Comparison of ENCODE assay signal across 28 mouse cellular contexts in genomic region chr6:113416416-113416815, GRCm38 (mm10). TPM values are rescaled to one million over a fixed set of nuclear protein-coding genes. Genes with fewer than 3 reads are reported as not detected.
DNase-seq lines count a peak whose midpoint lies in the region; ATAC-seq and TF ChIP-seq lines count a peak whose summit lies in the region.
"Had no signal": no experiment of that assay in that cellular context is flagged by ENCODE, and none has a peak within 500 bp of the region (broad histone marks: within the 10 kb centered on the region; RNA-seq: fewer than 3 reads in every experiment).

No protein-coding gene starts in this region.

- H3K4me1 ChIP-seq in embryonic facial prominence, embryonic 14.5 days (ENCODE audit: control insufficient read depth, insufficient read depth, low read length) = peaks cover 12% of the 10 kb centered on the region
- peaks cover 25% of the 10 kb centered on the region for H3K4me1 ChIP-seq in embryonic facial prominence, embryonic 10.5 days
- H3K4me1 ChIP-seq in lung, postnatal 0 days (ENCODE audit: insufficient read depth, low read depth, low read length) = peaks cover 8% of the 10 kb centered on the region

- no peak overlapping the region for H3K9ac ChIP-seq in embryonic facial prominence, embryonic 14.5 days (ENCODE audit: low read depth, low read length)
- H3K9ac ChIP-seq in lung, postnatal 0 days (replicated peaks; ENCODE audit: low read depth) = no peak overlapping the region
- H3K9ac ChIP-seq: embryonic facial prominence, embryonic 13.5 days; forebrain, embryonic 13.5 days; heart, embryonic 12.5 days; heart, embryonic 15.5 days; hindbrain, embryonic 14.5 days had no signal

- H3K27ac ChIP-seq in embryonic facial prominence, embryonic 14.5 days (replicated peaks; ENCODE audit: low read depth, low read length) = no peak overlapping the region
- no peak overlapping the region for H3K27ac ChIP-seq in embryonic facial prominence, embryonic 10.5 days (replicated peaks)
- no peak overlapping the region for H3K27ac ChIP-seq in lung, postnatal 0 days (ENCODE audit: low read length)
- H3K27ac ChIP-seq: embryonic facial prominence, embryonic 13.5 days; forebrain, embryonic 10.5 days; forebrain, embryonic 13.5 days; heart, embryonic 15.5 days; hindbrain, embryonic 14.5 days; hindbrain, postnatal 0 days had no signal

- no peak overlapping the region for H3K4me3 ChIP-seq in embryonic facial prominence, embryonic 14.5 days (ENCODE audit: low read depth, low read length)
- no peak overlapping the region for H3K4me3 ChIP-seq in embryonic facial prominence, embryonic 10.5 days
- H3K4me3 ChIP-seq in lung, postnatal 0 days (ENCODE audit: low read depth, low read length) = no peak overlapping the region
- H3K4me3 ChIP-seq: embryonic facial prominence, embryonic 13.5 days; forebrain, embryonic 10.5 days; forebrain, embryonic 13.5 days; heart, embryonic 12.5 days; heart, embryonic 15.5 days had no signal

- no peak for TF ChIP-seq EP300 in lung, postnatal 0 days (IDR thresholded peaks at IDR 0.05)

- DNase-seq in embryonic facial prominence, embryonic 14.5 days (ENCODE audit: low spot score) = peak; percentile 9
- DNase-seq in embryonic facial prominence, embryonic 10.5 days (ENCODE audit: low spot score) = no peak
- DNase-seq in lung, postnatal 36 days = peak; percentile 34
- DNase-seq in lung, postnatal 0 days (ENCODE audit: low spot score) = no peak
- DNase-seq in NIH3T3 (ENCODE audit: low read depth) = peak; percentile 44
- peak; percentile 64 for DNase-seq in large intestine, adult 2 months (ENCODE audit: low read depth, low spot score)
- no peak for DNase-seq in thymus, postnatal 0 days (ENCODE audit: low spot score)
- DNase-seq in heart, postnatal 4 days = no peak
- DNase-seq: adrenal gland, adult 8-10 months; adrenal gland, postnatal 25 days; cerebellum, adult 11 months; cerebellum, adult 2 months; gastrocnemius, postnatal 10 days; heart, adult 18-20 months; heart, postnatal 10 days; heart, postnatal 36 days had no signal

- WGBS in embryonic facial prominence, embryonic 14.5 days = 73% methylated on average over 5 of the region's 5 CpGs
- 88% methylated on average over 5 of the region's 5 CpGs for WGBS in embryonic facial prominence, embryonic 10.5 days
- WGBS in lung, postnatal 0 days = 54% methylated on average over 5 of the region's 5 CpGs
- 33% methylated on average over 5 of the region's 5 CpGs for WGBS in large intestine, adult 2 months

- H3K27me3 ChIP-seq in embryonic facial prominence, embryonic 14.5 days (replicated peaks; ENCODE audit: control insufficient read depth, insufficient read depth, low read length) = no peaks in the 10 kb centered on the region
- H3K27me3 ChIP-seq in embryonic facial prominence, embryonic 10.5 days (replicated peaks; ENCODE audit: low read depth, poor library complexity, severe bottlenecking) = no peaks in the 10 kb centered on the region
- H3K27me3 ChIP-seq in lung, postnatal 0 days (replicated peaks; ENCODE audit: insufficient read depth, low read length) = no peaks in the 10 kb centered on the region
- H3K27me3 ChIP-seq: embryonic facial prominence, embryonic 13.5 days; forebrain, embryonic 13.5 days; heart, embryonic 12.5 days; heart, embryonic 15.5 days had no signal

- TF ChIP-seq CTCF in lung, postnatal 0 days (IDR thresholded peaks at IDR 0.05) = no peak

- no peaks in the 10 kb centered on the region for H3K9me3 ChIP-seq in embryonic facial prominence, embryonic 14.5 days (ENCODE audit: control insufficient read depth, low read length)
- no peaks in the 10 kb centered on the region for H3K9me3 ChIP-seq in embryonic facial prominence, embryonic 10.5 days
- H3K9me3 ChIP-seq in lung, postnatal 0 days (ENCODE audit: low read length) = no peaks in the 10 kb centered on the region
- H3K9me3 ChIP-seq: embryonic facial prominence, embryonic 13.5 days; forebrain, embryonic 10.5 days; forebrain, embryonic 13.5 days; heart, embryonic 12.5 days; heart, embryonic 15.5 days had no signal

- no peak for ATAC-seq in embryonic facial prominence, embryonic 14.5 days (ENCODE audit: low read depth)
- ATAC-seq in lung, postnatal 0 days = no peak
- ATAC-seq: forebrain, embryonic 13.5 days; forebrain, embryonic 16.5 days; hindbrain, postnatal 0 days; inflammation-experienced regulatory T-cells, adult 6 months; intestine, embryonic 16.5 days had no signal

- peaks cover 18% of the 10 kb centered on the region for H3K36me3 ChIP-seq in embryonic facial prominence, embryonic 14.5 days (ENCODE audit: control insufficient read depth, insufficient read depth, low read length)
- peaks cover 50% of the 10 kb centered on the region for H3K36me3 ChIP-seq in embryonic facial prominence, embryonic 10.5 days (replicated peaks)
- H3K36me3 ChIP-seq in lung, postnatal 0 days (ENCODE audit: insufficient read depth, low read length) = no peaks in the 10 kb centered on the region
- H3K36me3 ChIP-seq: heart, embryonic 15.5 days had no signal

- H3K4me2 ChIP-seq in embryonic facial prominence, embryonic 14.5 days (ENCODE audit: low read depth, low read length) = no peak overlapping the region
- H3K4me2 ChIP-seq in lung, postnatal 0 days (replicated peaks; ENCODE audit: low read depth, low read length) = no peak overlapping the region
- H3K4me2 ChIP-seq: embryonic facial prominence, embryonic 13.5 days; forebrain, embryonic 13.5 days; heart, embryonic 12.5 days; heart, embryonic 15.5 days; hindbrain, embryonic 14.5 days had no signal

RNA-seq across cellular contexts. Expression of gene Rpusd3, which starts 2.7 kb away (rescaled TPM):
- polyA plus RNA-seq in embryonic facial prominence, embryonic 14.5 days (2014; fragmentation: Nextera tagmentation; extraction: Ambion mirVana) = 16.3 and 23.4 TPM in 2 replicates
- 34.6 and 34.8 TPM in 2 replicates for polyA plus RNA-seq in embryonic facial prominence, embryonic 10.5 days (2016; fragmentation: Nextera tagmentation; extraction: Ambion mirVana)
- 11.4 and 12.3 TPM in 2 replicates for polyA plus RNA-seq in lung, postnatal 0 days (2015; fragmentation: Nextera tagmentation; extraction: Ambion mirVana)
- 48.7 and 58.6 TPM in 2 replicates for polyA plus RNA-seq in large intestine, adult 2 months (2012; rRNA removed)
- polyA plus RNA-seq in thymus, postnatal 0 days (2015; fragmentation: Nextera tagmentation; extraction: Ambion mirVana) = 25.3 and 26.7 TPM in 2 replicates
- total RNA-seq in heart, postnatal 4 days (2021) = 1 to 10 TPM; 7.1 to 7.9 TPM

RNA-seq across cellular contexts. Expression of gene Cidec, which starts 19.1 kb away (rescaled TPM):
- 0.47 and 3.3 TPM in 2 replicates for polyA plus RNA-seq in embryonic facial prominence, embryonic 14.5 days (2014; fragmentation: Nextera tagmentation; extraction: Ambion mirVana)
- not detected in 2 replicates for polyA plus RNA-seq in embryonic facial prominence, embryonic 10.5 days (2016; fragmentation: Nextera tagmentation; extraction: Ambion mirVana)
- polyA plus RNA-seq in lung, postnatal 0 days (2015; fragmentation: Nextera tagmentation; extraction: Ambion mirVana) = 1.1 and 1.3 TPM in 2 replicates
- polyA plus RNA-seq in large intestine, adult 2 months (2012; rRNA removed) = 49.1 and 148 TPM in 2 replicates
- polyA plus RNA-seq in thymus, postnatal 0 days (2015; fragmentation: Nextera tagmentation; extraction: Ambion mirVana) = 0.37 and 1.5 TPM in 2 replicates
- total RNA-seq in heart, postnatal 4 days (2021) = 1 to 10 TPM; 1.8 to 2.3 TPM
- total RNA-seq: common myeloid progenitor, adult 5-6 weeks; hindbrain, postnatal 0 days had no signal
- polyA plus RNA-seq: embryonic facial prominence, embryonic 13.5 days; forebrain, embryonic 10.5 days; forebrain, embryonic 13.5 days; forebrain, embryonic 16.5 days; heart, embryonic 12.5 days; heart, embryonic 15.5 days; hindbrain, embryonic 11.5 days; hindbrain, embryonic 14.5 days; hindbrain, postnatal 0 days; inflammation-experienced regulatory T-cells, adult 6 months had no signal

RNA-seq across cellular contexts. Expression of gene Jagn1, which starts 26.0 kb away (rescaled TPM):
- 72.5 and 75.9 TPM in 2 replicates for polyA plus RNA-seq in embryonic facial prominence, embryonic 14.5 days (2014; fragmentation: Nextera tagmentation; extraction: Ambion mirVana)
- polyA plus RNA-seq in embryonic facial prominence, embryonic 10.5 days (2016; fragmentation: Nextera tagmentation; extraction: Ambion mirVana) = 87.2 and 88.8 TPM in 2 replicates
- 57.8 and 60.1 TPM in 2 replicates for polyA plus RNA-seq in lung, postnatal 0 days (2015; fragmentation: Nextera tagmentation; extraction: Ambion mirVana)
- polyA plus RNA-seq in large intestine, adult 2 months (2012; rRNA removed) = 68.4 and 72.0 TPM in 2 replicates
- 69.1 and 70.6 TPM in 2 replicates for polyA plus RNA-seq in thymus, postnatal 0 days (2015; fragmentation: Nextera tagmentation; extraction: Ambion mirVana)
- 10 to 100 TPM; 28.3 to 34.7 TPM for total RNA-seq in heart, postnatal 4 days (2021)

RNA-seq across cellular contexts. Expression of gene Ttll3, which starts 27.4 kb away (rescaled TPM):
- polyA plus RNA-seq in embryonic facial prominence, embryonic 14.5 days (2014; fragmentation: Nextera tagmentation; extraction: Ambion mirVana) = 3.3 and 5.4 TPM in 2 replicates
- 2.8 and 3.7 TPM in 2 replicates for polyA plus RNA-seq in embryonic facial prominence, embryonic 10.5 days (2016; fragmentation: Nextera tagmentation; extraction: Ambion mirVana)
- 11.5 and 12.4 TPM in 2 replicates for polyA plus RNA-seq in lung, postnatal 0 days (2015; fragmentation: Nextera tagmentation; extraction: Ambion mirVana)
- 13.5 and 15.6 TPM in 2 replicates for polyA plus RNA-seq in large intestine, adult 2 months (2012; rRNA removed)
- polyA plus RNA-seq in thymus, postnatal 0 days (2015; fragmentation: Nextera tagmentation; extraction: Ambion mirVana) = 4.6 and 7.2 TPM in 2 replicates
- total RNA-seq in heart, postnatal 4 days (2021) = 1 to 10 TPM; 1.7 to 2.7 TPM

RNA-seq across cellular contexts. Expression of gene Arpc4, which starts 38.5 kb away (rescaled TPM):
- polyA plus RNA-seq in embryonic facial prominence, embryonic 14.5 days (2014; fragmentation: Nextera tagmentation; extraction: Ambion mirVana) = 214 and 232 TPM in 2 replicates
- 377 and 387 TPM in 2 replicates for polyA plus RNA-seq in embryonic facial prominence, embryonic 10.5 days (2016; fragmentation: Nextera tagmentation; extraction: Ambion mirVana)
- polyA plus RNA-seq in lung, postnatal 0 days (2015; fragmentation: Nextera tagmentation; extraction: Ambion mirVana) = 349 and 358 TPM in 2 replicates
- polyA plus RNA-seq in large intestine, adult 2 months (2012; rRNA removed) = 131 and 134 TPM in 2 replicates
- 528 and 562 TPM in 2 replicates for polyA plus RNA-seq in thymus, postnatal 0 days (2015; fragmentation: Nextera tagmentation; extraction: Ambion mirVana)
- 100 to 1,000 TPM; 142 to 143 TPM for total RNA-seq in heart, postnatal 4 days (2021)

Comparison
In these comparisons a context has a peak if more than half of its experiments do, and no peak if none do; other contexts are left out.
1. DNase-seq: peak in embryonic facial prominence, embryonic 14.5 days (single experiment), lung, postnatal 36 days (single experiment), NIH3T3 (single experiment) and large intestine, adult 2 months (single experiment); none in embryonic facial prominence, embryonic 10.5 days (single experiment), lung, postnatal 0 days (single experiment), thymus, postnatal 0 days (single experiment) and heart, postnatal 4 days (single experiment).
2. RNA of gene Cidec, which starts 19.1 kb away (polyA plus RNA-seq): 49.1 to 148 TPM in large intestine, adult 2 months; 0.47 to 3.3 TPM in embryonic facial prominence, embryonic 14.5 days, 0.37 to 1.5 TPM in thymus, postnatal 0 days, 1.1 to 1.3 TPM in lung, postnatal 0 days and not detected in embryonic facial prominence, embryonic 10.5 days; every median in the first group is over 10 times any median in the second.